Mouse (Mus musculus) G1E (cell line): ENCODE results near the gene Slc25a28.

Experiments used
- CTCF ChIP-seq: IDR thresholded peaks from 2 replicates; pipeline ENCODE4 v1.5.1; 2012; ENCODE audit warnings: low read depth, low read length, inconsistent platforms, mixed read lengths
- GATA1 ChIP-seq: IDR thresholded peaks from 2 replicates; pipeline ENCODE4 v1.6.1; 2012; ENCODE audit warnings: borderline replicate concordance, low read length, inconsistent platforms, mixed read lengths
- POLR2AphosphoS5 ChIP-seq: IDR thresholded peaks from 2 replicates; pipeline ENCODE4 v1.6.1; 2012; ENCODE audit warnings: low read depth, low read length, inconsistent platforms; ENCODE audit not compliant: insufficient replicate concordance
- TAL1 ChIP-seq: conservative IDR thresholded peaks from 2 replicates; pipeline ENCODE4 v1.6.1; 2012; ENCODE audit warnings: low read depth, low read length, inconsistent platforms, mixed read lengths

GRCm38 (mm10) chr19:43709317-43709716 lies 34.6 kb upstream of the Slc25a28 start:
- TF ChIP-seq CTCF: no peak
- no peak for TF ChIP-seq GATA1
- no peak for TF ChIP-seq TAL1
- TF ChIP-seq POLR2AphosphoS5: no peak
